Comparison of ENCODE assay signal across 9 mouse cellular contexts in the genomic region with DNA sequence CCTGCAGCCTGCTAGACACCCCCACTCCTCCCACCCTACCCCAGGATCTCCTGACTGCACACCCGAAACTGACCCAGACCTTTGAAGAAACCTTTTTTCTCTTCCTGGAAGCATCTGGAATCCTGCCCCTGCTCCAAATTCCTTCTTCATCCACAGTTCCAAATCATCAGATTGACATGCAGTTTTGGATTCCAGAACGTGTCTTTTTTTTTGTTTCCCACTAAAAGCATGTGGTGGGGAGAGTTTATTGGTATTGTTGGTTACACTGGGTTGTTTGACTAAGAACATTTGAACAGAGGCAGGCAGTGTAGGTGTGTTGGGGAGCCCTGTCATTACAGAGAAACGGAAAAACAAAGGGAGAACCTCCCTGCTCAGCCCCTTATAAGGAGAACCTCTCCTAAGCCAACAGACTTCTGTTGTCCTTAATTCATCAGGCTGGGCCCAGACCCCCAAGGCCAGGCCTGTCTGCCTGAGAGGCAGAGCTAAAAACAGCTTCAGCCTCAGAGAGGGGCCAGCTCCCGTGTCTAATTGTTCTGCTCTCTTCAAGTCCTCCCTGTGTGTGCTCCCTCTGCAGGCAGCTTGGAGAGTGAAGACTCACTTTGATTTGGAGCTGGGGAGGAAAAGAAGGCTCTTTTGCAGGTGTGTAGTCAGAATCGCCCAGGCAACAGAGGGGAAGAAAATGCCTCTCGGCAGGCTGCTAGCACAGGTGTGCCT.
DNase-seq lines count a peak whose midpoint lies in the region; ATAC-seq and TF ChIP-seq lines count a peak whose summit lies in the region.
"Had no signal": no experiment of that assay in that cellular context is flagged by ENCODE, and none has a peak within 500 bp of the region (broad histone marks: within the 10 kb centered on the region; RNA-seq: fewer than 3 reads in every experiment).

No protein-coding gene starts in this region.

- intact Hi-C loops in left cerebral cortex, postnatal 4 days (cut with DNase I), result no loop called here

- H3K9me3 ChIP-seq in lung, embryonic 14.5 days (ENCODE audit: low read depth, low read length), result no peaks in the 10 kb centered on the region
- H3K9me3 ChIP-seq in embryonic facial prominence, embryonic 11.5 days (replicated peaks; ENCODE audit: control insufficient read depth, low read length), result no peaks in the 10 kb centered on the region
- no peaks in the 10 kb centered on the region for H3K9me3 ChIP-seq in hindbrain, embryonic 14.5 days (ENCODE audit: control insufficient read depth, low read length)
- no peaks in the 10 kb centered on the region for H3K9me3 ChIP-seq in neural tube, embryonic 15.5 days (replicated peaks)
- H3K9me3 ChIP-seq: liver, embryonic 13.5 days had no signal

- H3K27ac ChIP-seq in lung, embryonic 14.5 days (ENCODE audit: low read depth), result no peak overlapping the region
- no peak overlapping the region for H3K27ac ChIP-seq in embryonic facial prominence, embryonic 11.5 days (replicated peaks; ENCODE audit: low read depth, low read length)
- no peak overlapping the region for H3K27ac ChIP-seq in hindbrain, embryonic 14.5 days
- no peak overlapping the region for H3K27ac ChIP-seq in neural tube, embryonic 15.5 days (replicated peaks)
- H3K27ac ChIP-seq: liver, embryonic 13.5 days had no signal

- H3K27me3 ChIP-seq in lung, embryonic 14.5 days (ENCODE audit: insufficient read depth, low read length), result no peaks in the 10 kb centered on the region
- H3K27me3 ChIP-seq in embryonic facial prominence, embryonic 11.5 days (ENCODE audit: control insufficient read depth, insufficient read depth, low read length), result no peaks in the 10 kb centered on the region
- no peaks in the 10 kb centered on the region for H3K27me3 ChIP-seq in hindbrain, embryonic 14.5 days (ENCODE audit: control insufficient read depth, insufficient read depth, low read length)
- no peaks in the 10 kb centered on the region for H3K27me3 ChIP-seq in neural tube, embryonic 15.5 days (replicated peaks)
- H3K27me3 ChIP-seq: liver, embryonic 13.5 days had no signal

- peak; percentile 75 for DNase-seq in lung, embryonic 14.5 days
- DNase-seq in lung, adult 2 months, result no peak
- peak; percentile 69 for DNase-seq in embryonic facial prominence, embryonic 11.5 days (ENCODE audit: low spot score)
- peak; percentile 52 for DNase-seq in hindbrain, embryonic 14.5 days (ENCODE audit: low spot score)
- peak; percentile 26 for DNase-seq in left cerebral cortex, postnatal 4 days
- no peak for DNase-seq in spleen, postnatal 36 days (ENCODE audit: low spot score in 2 of 2)
- no peak for DNase-seq in cerebellum, adult 8-10 months
- DNase-seq: liver, embryonic 13.5 days had no signal

- no peaks in the 10 kb centered on the region for H3K36me3 ChIP-seq in lung, embryonic 14.5 days (ENCODE audit: insufficient read depth)
- H3K36me3 ChIP-seq in embryonic facial prominence, embryonic 11.5 days (replicated peaks; ENCODE audit: control insufficient read depth, insufficient read depth, low read depth, low read length), result no peaks in the 10 kb centered on the region
- H3K36me3 ChIP-seq in hindbrain, embryonic 14.5 days (replicated peaks; ENCODE audit: control insufficient read depth, insufficient read depth), result no peaks in the 10 kb centered on the region
- no peaks in the 10 kb centered on the region for H3K36me3 ChIP-seq in neural tube, embryonic 15.5 days
- H3K36me3 ChIP-seq: liver, embryonic 13.5 days had no signal

- H3K4me2 ChIP-seq in lung, embryonic 14.5 days, result no peak overlapping the region
- H3K4me2 ChIP-seq in embryonic facial prominence, embryonic 11.5 days (ENCODE audit: low read depth, low read length), result no peak overlapping the region
- no peak overlapping the region for H3K4me2 ChIP-seq in hindbrain, embryonic 14.5 days (replicated peaks)
- no peak overlapping the region for H3K4me2 ChIP-seq in neural tube, embryonic 15.5 days
- H3K4me2 ChIP-seq: liver, embryonic 13.5 days had no signal

- no peak overlapping the region for H3K4me3 ChIP-seq in lung, embryonic 14.5 days (ENCODE audit: low read depth, low read length)
- no peak overlapping the region for H3K4me3 ChIP-seq in lung, adult 2 months (replicated peaks; ENCODE audit: extremely low read depth, low read depth, low read length)
- H3K4me3 ChIP-seq in embryonic facial prominence, embryonic 11.5 days (ENCODE audit: low read depth, low read length), result no peak overlapping the region
- no peak overlapping the region for H3K4me3 ChIP-seq in hindbrain, embryonic 14.5 days (replicated peaks; ENCODE audit: low read length)
- H3K4me3 ChIP-seq in neural tube, embryonic 15.5 days (replicated peaks), result no peak overlapping the region
- H3K4me3 ChIP-seq: liver, embryonic 13.5 days had no signal

- H3K9ac ChIP-seq in lung, embryonic 14.5 days, result no peak overlapping the region
- H3K9ac ChIP-seq in embryonic facial prominence, embryonic 11.5 days (replicated peaks; ENCODE audit: low read length), result no peak overlapping the region
- H3K9ac ChIP-seq in hindbrain, embryonic 14.5 days, result no peak overlapping the region
- no peak overlapping the region for H3K9ac ChIP-seq in neural tube, embryonic 15.5 days (replicated peaks)
- H3K9ac ChIP-seq: liver, embryonic 13.5 days had no signal

- no peaks in the 10 kb centered on the region for H3K4me1 ChIP-seq in lung, embryonic 14.5 days (ENCODE audit: insufficient read depth)
- H3K4me1 ChIP-seq in lung, adult 2 months (ENCODE audit: control insufficient read depth, insufficient read depth, low read length), result no peaks in the 10 kb centered on the region
- no peaks in the 10 kb centered on the region for H3K4me1 ChIP-seq in embryonic facial prominence, embryonic 11.5 days (ENCODE audit: control insufficient read depth, insufficient read depth, low read length)
- no peaks in the 10 kb centered on the region for H3K4me1 ChIP-seq in hindbrain, embryonic 14.5 days (replicated peaks; ENCODE audit: control insufficient read depth, insufficient read depth, low read length)
- peaks cover 9% of the 10 kb centered on the region; the same call in 1 of the 2 replicates for H3K4me1 ChIP-seq in neural tube, embryonic 15.5 days
- H3K4me1 ChIP-seq: liver, embryonic 13.5 days had no signal

- peak; percentile 52; the same call in 1 of the 2 replicates for ATAC-seq in lung, embryonic 14.5 days (ENCODE audit: insufficient read depth)
- ATAC-seq in embryonic facial prominence, embryonic 11.5 days (replicated peaks; ENCODE audit: insufficient number of reproducible peaks, low FRiP score, low TSS enrichment, low read depth), result peak; percentile 80; the same call in 1 of the 2 replicates
- ATAC-seq in hindbrain, embryonic 14.5 days (ENCODE audit: low FRiP score), result peak; percentile 31; the same call in 1 of the 2 replicates
- ATAC-seq in neural tube, embryonic 15.5 days (ENCODE audit: low FRiP score), result peak; percentile 68; the same call in 1 of the 2 replicates

- WGBS in lung, embryonic 14.5 days, result 31% methylated on average over 6 of the region's 6 CpGs
- 44% methylated on average over 6 of the region's 6 CpGs for WGBS in lung, adult 2 months
- 43% methylated on average over 6 of the region's 6 CpGs for WGBS in embryonic facial prominence, embryonic 11.5 days
- 47% methylated on average over 6 of the region's 6 CpGs for WGBS in hindbrain, embryonic 14.5 days
- 47% methylated on average over 6 of the region's 6 CpGs for WGBS in neural tube, embryonic 15.5 days

- TF ChIP-seq CTCF in lung, embryonic 14.5 days (IDR thresholded peaks at IDR 0.05; ENCODE audit: low read depth), result peak; percentile 67
- no peak for TF ChIP-seq CTCF in lung, adult 2 months (IDR thresholded peaks at IDR 0.05; ENCODE audit: insufficient read depth, low read length)

- no peak for TF ChIP-seq POLR2A in lung, adult 2 months (IDR thresholded peaks at IDR 0.05; ENCODE audit: borderline replicate concordance, extremely low read depth, low read depth, low read length)

Comparison
In these comparisons a context has a peak if more than half of its experiments do, and no peak if none do; other contexts are left out.
1. DNase-seq: peak in lung, embryonic 14.5 days (single experiment), embryonic facial prominence, embryonic 11.5 days (single experiment), hindbrain, embryonic 14.5 days (single experiment) and left cerebral cortex, postnatal 4 days (single experiment); none in lung, adult 2 months (single experiment), spleen, postnatal 36 days (0 of 2) and cerebellum, adult 8-10 months (single experiment).
2. Peak in every context shown above with its lines, with median percentiles within 50 percentile points of each other: ATAC-seq.